Mouse (Mus musculus) stomach, postnatal 0 days (tissue): ENCODE data around the gene Mrc2.

Experiments used
- CTCF ChIP-seq: IDR thresholded peaks from 2 replicates; pipeline ENCODE4 v1.5.1; 2016; ENCODE audit warnings: antibody characterized with exemption, low read depth, mild to moderate bottlenecking, moderate library complexity
- EP300 ChIP-seq: optimal IDR thresholded peaks from 2 replicates; pipeline ENCODE3; 2016; ENCODE audit warnings: antibody characterized with exemption

- TF ChIP-seq EP300: no peak
- peak; percentile 40 for TF ChIP-seq CTCF
These were observed 39.3 kb downstream of the Mrc2 start for GRCm38 (mm10) chr11:105331732-105332131.
